Mouse (Mus musculus) limb, embryonic 13.5 days (tissue): Measurements from ENCODE around the gene Fzd2. TPM values are rescaled to one million over a fixed set of nuclear protein-coding genes. Genes with fewer than 3 reads are reported as not detected.
A peak's percentile ranks its signal among the peaks of the same experiment; 100 is the strongest.
"Not testable (repeated sequence)": the region's sequence is repeated elsewhere in the genome, so short reads cannot be mapped to it uniquely, and the experiment has no call there.

Experiments used
- ATAC-seq: fragments of 200-750 bp; cut with Nextera tagmentation; 2 replicates; pipeline ENCODE4 v1.8.0; 2017; ENCODE audit warnings: low read depth, moderate number of reproducible peaks, moderate TSS enrichment; ENCODE audit not compliant: low FRiP score
- H3K27ac ChIP-seq: fragments of 300-500 bp; sonication (generic); 2 replicates; pipeline ENCODE4 v1.5.1; 2015; ENCODE audit warnings: inconsistent platforms, mild to moderate bottlenecking, moderate library complexity
- H3K27me3 ChIP-seq: fragments of 300-500 bp; sonication (generic); 2 replicates; pipeline ENCODE4 v1.6.1; 2015; ENCODE audit warnings: mild to moderate bottlenecking, inconsistent platforms
- H3K36me3 ChIP-seq: fragments of 300-500 bp; sonication (generic); 2 replicates; pipeline ENCODE4 v1.6.1; 2015; ENCODE audit warnings: inconsistent platforms, mild to moderate bottlenecking, moderate library complexity
- H3K4me1 ChIP-seq: fragments of 300-500 bp; sonication (generic); 2 replicates; pipeline ENCODE4 v1.6.1; 2015; ENCODE audit warnings: inconsistent platforms
- H3K4me2 ChIP-seq: fragments of 300-500 bp; sonication (generic); replicated peaks from 2 replicates; pipeline ENCODE4 v1.6.1; 2015; ENCODE audit warnings: inconsistent platforms, mild to moderate bottlenecking, moderate library complexity
- H3K4me3 ChIP-seq: fragments of 300-500 bp; sonication (generic); 2 replicates; pipeline ENCODE4 v1.5.1; 2015; ENCODE audit warnings: moderate library complexity, mild to moderate bottlenecking, inconsistent platforms
- H3K9ac ChIP-seq: fragments of 300-500 bp; sonication (generic); 2 replicates; pipeline ENCODE4 v1.6.1; 2015; ENCODE audit warnings: mild to moderate bottlenecking, inconsistent platforms
- H3K9me3 ChIP-seq: fragments of 300-500 bp; sonication (generic); 2 replicates; pipeline ENCODE4 v1.6.1; 2016; ENCODE audit warnings: inconsistent platforms
- WGBS: fragments of 180-500 bp; shearing (Covaris S2); methylation state at CpG from one replicate; pipeline ENCODE4 v1.1.7; 2015; 5-methylcytosine and 5-hydroxymethylcytosine counted together
- polyA plus RNA-seq: library from polyadenylated mRNA; unstranded; fragments of >200 nt; fragmentation: Nextera tagmentation; extraction: Ambion mirVana; gene quantifications from 2 replicates; pipeline ENCODE4 v1.2.1, GENCODE M21; 2015

Fzd2 gene
- polyA plus RNA-seq: 67.7 and 71.6 TPM in 2 replicates

DNA sequence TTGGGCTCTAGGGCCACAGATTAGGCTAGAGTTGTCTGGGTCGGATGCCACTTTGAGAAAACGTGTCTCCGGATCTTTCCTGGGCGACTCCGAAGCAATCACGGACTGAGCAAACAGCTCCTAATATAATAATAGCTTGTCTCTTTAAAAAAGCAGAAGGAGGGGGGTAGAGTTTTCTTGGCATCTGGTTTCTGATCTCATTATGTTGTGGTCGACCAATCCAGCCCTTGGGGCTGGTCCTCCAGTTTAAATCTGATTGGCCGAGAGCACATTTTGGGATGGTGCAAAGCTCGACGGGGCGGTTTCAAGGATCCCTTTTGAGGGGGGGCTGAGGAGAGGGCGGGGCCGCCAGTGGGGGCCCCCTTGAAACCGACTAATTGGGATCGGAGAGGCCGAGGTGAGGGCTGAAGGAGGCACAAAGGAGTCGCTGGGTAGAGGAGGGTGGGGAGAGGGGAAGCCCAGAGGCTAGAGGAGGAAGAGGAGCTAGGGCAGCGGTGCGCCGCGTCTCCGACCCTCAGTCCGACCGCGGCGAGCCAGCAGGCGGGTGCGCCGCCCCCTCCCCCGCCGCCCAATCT is at the start of gene Fzd2:
Gene Fzd2 (plus strand): TSS at position 387 of the 575 bp plus-strand sequence.
- H3K4me2 ChIP-seq: peak within 1 kb of the TSS; percentile 83
- ATAC-seq: peak; percentile 91
- H3K27me3 ChIP-seq: no peaks in the 10 kb centered on the region
- H3K4me3 ChIP-seq: peak within 1 kb of the TSS; percentile 98
- H3K27ac ChIP-seq: peak within 1 kb of the TSS; percentile 100
- under 1% methylated on average over 30 of the region's 31 CpGs for WGBS
- H3K4me1 ChIP-seq: peaks cover 25% of the 10 kb centered on the region
- H3K36me3 ChIP-seq: peaks cover 8% of the 10 kb centered on the region
- H3K9me3 ChIP-seq: no peaks in the 10 kb centered on the region
- peak within 1 kb of the TSS; percentile 100 for H3K9ac ChIP-seq

DNA sequence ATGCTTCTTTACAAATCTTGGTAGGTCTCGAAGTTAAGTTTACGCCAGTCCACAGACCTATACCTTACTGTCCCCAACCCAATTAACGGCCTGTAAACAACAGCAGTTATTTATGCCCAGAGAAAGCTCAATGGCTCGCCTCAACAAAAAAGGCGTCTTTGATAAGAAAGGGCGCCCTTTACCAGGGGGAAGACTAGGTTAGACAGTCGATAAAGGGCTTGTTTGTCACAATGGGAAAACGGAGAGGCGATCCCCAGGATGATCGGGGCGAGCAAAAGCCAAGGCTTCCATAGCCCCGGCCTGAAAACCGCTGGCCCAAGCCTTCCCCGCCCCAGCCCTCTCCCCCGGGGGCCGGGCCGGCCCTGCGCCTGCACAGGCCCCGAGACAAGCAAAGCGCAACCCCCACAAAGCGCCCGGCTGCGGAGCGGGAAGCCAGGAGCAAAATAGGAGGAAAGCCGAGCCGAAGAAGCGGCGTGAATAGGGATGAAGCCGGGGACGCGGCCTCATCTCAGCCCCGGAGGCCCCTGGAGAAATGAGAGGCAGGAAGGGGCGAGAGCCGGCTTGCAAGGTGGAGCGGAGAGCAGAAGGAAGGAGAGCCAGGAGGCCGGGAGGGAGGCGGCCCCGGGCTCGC is 48.7 kb upstream of the Fzd2 start:
- under 1% methylated on average over 38 of the region's 39 CpGs for WGBS
- Histone ChIP-seq H3K27me3 (no peaks in the 10 kb centered on the region), H3K27ac (peak overlapping the region; percentile 92), H3K4me2 (peak overlapping the region; percentile 74), H3K9ac (peak overlapping the region; percentile 97), H3K9me3 (no peaks in the 10 kb centered on the region), H3K36me3 (no peaks in the 10 kb centered on the region), H3K4me1 (peaks cover 19% of the 10 kb centered on the region), H3K4me3 (peak overlapping the region; percentile 81)
- peak; percentile 58; the same call in 1 of the 2 replicates for ATAC-seq

DNA sequence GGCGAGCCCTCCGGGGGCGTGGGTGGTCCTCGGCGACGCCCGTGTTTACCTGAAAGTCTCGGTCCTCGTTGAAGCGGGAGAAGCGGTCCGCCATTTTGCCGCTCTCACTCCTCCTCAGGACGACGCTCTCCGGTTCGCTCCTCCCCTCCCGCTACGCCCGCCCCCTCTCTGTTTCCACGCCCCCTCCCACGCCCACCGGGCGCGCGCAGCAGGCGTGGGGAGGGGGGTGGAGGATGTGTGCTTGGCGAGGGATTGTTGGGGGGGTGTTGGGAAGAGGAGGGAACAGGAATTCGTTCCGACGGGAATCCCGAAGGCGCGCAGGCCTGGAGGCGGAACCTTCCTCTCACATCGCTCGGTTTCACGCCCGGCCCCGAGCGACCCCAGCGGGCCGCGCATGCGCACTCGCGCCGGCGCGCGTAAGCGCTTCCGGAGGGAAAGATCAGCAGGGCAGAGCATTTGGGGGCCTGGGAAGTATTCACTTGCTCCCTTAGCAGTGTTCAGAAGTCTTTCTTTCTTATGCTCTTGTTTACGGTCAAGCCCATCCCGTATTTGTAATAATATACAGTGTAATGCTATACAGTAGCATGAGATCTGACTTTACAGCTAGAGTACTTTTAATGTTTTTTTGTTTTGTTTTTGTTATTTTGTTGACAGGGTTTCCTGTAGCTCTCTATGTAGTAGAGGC is 48.0 kb upstream of the Fzd2 start, which contains the start of gene Gpatch8:
Gene Gpatch8 (minus strand): TSS at position 362 of the 685 bp plus-strand sequence.
- Histone ChIP-seq H3K4me2 (peak within 1 kb of the TSS; percentile 74), H3K27me3 (no peaks in the 10 kb centered on the region), H3K36me3 (no peaks in the 10 kb centered on the region), H3K4me3 (peak within 1 kb of the TSS; percentile 81), H3K9me3 (no peaks in the 10 kb centered on the region), H3K4me1 (peaks cover 19% of the 10 kb centered on the region), H3K9ac (peak within 1 kb of the TSS; percentile 97), H3K27ac (peak within 1 kb of the TSS; percentile 92)
- WGBS: under 1% methylated on average over 45 of the region's 55 CpGs
- peak; percentile 98 for ATAC-seq

DNA sequence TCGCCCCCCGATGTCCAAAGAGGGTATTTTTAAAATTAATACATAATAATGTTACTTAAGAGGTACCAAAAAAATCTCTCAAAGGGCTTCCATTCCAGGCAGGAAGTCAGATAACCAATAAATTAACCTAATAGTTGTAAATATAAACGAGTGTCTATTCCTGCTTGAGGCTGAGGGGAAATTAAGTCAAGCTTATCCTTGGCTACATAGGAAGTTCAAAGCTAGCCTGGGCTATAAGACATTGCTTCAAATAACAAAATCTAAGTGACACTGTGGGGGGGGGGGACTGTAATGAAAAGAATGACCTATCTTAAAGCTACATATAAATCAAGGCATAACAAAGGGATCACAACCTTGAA is 47.5 kb upstream of the Fzd2 start:
- no peak overlapping the region for H3K9ac ChIP-seq
- H3K9me3 ChIP-seq: no peaks in the 10 kb centered on the region
- no peak for ATAC-seq
- peak overlapping the region; percentile 74 for H3K4me2 ChIP-seq
- H3K4me3 ChIP-seq: peak overlapping the region; percentile 81
- H3K4me1 ChIP-seq: peaks cover 19% of the 10 kb centered on the region
- no peaks in the 10 kb centered on the region for H3K27me3 ChIP-seq
- WGBS: 11% methylated on average over 3 of the region's 3 CpGs
- no peak overlapping the region for H3K27ac ChIP-seq
- no peaks in the 10 kb centered on the region for H3K36me3 ChIP-seq

DNA sequence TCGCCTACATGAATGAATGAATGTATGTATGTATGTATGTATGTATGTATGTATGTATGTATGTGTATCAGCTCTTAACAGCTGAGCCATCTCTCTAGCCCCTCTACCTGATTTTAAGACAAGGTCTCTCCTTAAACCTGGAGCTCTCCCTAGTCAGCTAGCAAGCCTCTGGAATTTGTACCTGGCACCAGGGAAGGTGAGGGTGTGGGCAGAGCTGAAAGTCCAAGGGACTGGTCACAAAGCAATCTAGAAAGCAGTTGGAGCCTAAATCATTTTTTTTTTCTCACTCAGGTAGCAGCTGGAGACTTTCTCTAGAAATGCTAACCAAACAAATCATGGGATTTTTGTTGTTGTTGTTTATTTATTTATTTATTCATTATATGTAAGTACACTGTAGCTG is 46.8 kb upstream of the Fzd2 start:
- no peak overlapping the region for H3K27ac ChIP-seq
- WGBS: 89% methylated on average over 1 of the region's 1 CpGs

DNA sequence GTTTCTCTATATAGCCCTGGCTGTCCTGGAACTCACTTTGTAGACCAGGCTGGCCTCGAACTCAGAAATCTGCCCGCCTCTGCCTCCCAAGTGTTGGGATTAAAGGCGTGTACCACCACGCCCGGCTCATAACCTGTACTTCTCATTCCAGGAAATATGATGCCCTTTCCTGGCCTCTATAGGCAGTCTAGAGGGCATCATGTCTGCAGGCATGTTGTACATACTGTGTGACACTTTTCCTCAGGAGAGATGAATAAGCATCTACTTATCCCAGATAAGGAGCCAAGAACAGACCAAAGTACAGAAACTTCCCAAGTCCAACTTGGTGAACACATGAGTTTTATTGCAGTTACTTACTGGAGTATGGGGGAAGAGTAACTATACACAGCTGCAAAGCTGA is 45.5 kb upstream of the Fzd2 start:
- Histone ChIP-seq H3K4me3 (no peak overlapping the region), H3K36me3 (no peaks in the 10 kb centered on the region), H3K4me1 (peaks cover 17% of the 10 kb centered on the region), H3K27me3 (no peaks in the 10 kb centered on the region), H3K9me3 (no peaks in the 10 kb centered on the region), H3K4me2 (no peak overlapping the region), H3K9ac (no peak overlapping the region), H3K27ac (no peak overlapping the region)
- ATAC-seq: no peak
- WGBS: 89% methylated on average over 5 of the region's 5 CpGs

More for the DNA sequence above, 46.8 kb upstream of the Fzd2 start:
- Histone ChIP-seq H3K36me3 (no peaks in the 10 kb centered on the region), H3K9ac (no peak overlapping the region), H3K4me2 (no peak overlapping the region), H3K4me3 (no peak overlapping the region), H3K27me3 (no peaks in the 10 kb centered on the region), H3K4me1 (peaks cover 19% of the 10 kb centered on the region), H3K9me3 (no peaks in the 10 kb centered on the region)
- no peak for ATAC-seq

DNA sequence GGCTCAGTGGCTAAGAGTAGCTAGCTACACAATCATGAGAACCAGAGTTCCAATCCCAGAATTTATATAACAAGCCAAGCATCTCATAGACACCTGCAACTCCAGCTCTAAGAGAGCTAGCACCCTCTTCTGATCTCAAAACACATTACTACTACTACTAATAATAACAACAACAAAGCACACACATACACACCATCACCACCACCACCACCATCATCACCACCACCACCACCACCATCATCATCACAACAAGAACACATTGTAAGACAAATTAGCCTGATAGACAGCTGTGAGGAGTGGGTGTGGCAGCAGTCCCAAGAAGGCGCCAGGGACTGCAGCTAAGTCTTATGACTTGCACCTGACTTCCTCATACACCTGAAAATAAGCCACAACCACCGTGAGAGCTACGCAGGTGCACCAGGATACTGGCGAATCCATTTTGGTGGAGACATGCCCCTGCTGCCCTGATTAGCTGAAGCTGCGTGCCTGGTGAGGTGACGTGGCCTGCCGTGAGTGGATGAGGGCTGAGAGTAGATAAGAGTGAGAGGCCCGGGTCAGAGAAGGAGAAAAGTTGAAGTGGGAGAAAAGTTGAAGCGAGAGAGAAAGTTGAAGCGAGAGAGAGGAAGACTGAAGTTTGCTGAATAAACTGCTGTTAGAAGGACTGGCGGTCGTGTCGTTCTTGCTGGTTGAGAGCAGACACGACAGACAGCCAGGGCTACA is 39.1 kb upstream of the Fzd2 start:
- H3K9me3 ChIP-seq, H3K4me1 ChIP-seq, H3K36me3 ChIP-seq, H3K27ac ChIP-seq, H3K27me3 ChIP-seq, H3K9ac ChIP-seq, H3K4me3 ChIP-seq, ATAC-seq, H3K4me2 ChIP-seq: not testable (repeated sequence)
- 82% methylated on average over 14 of the region's 14 CpGs for WGBS

DNA sequence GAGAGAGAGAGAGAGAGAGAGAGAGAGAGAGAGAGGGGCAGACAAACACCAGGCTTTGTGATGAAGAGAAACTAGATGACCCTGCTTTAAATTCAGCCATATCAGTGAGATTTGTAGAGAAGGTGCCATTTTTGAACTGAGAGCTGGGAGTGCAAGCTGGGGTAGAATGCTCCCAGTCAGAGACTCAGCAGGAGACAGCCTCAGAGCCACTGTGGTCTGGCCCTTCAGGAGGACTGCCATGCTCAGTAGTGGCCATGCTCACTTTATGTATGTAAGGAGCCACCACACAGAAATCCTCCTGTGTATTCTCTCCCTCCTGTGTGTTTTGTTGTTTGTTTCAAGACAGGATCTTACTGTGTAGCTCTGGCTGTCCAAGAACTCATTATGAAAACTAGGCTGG is 38.5 kb upstream of the Fzd2 start:
- Histone ChIP-seq H3K9ac (no peak overlapping the region), H3K27me3 (no peaks in the 10 kb centered on the region), H3K4me2 (no peak overlapping the region), H3K4me1 (no peaks in the 10 kb centered on the region), H3K9me3 (no peaks in the 10 kb centered on the region), H3K36me3 (no peaks in the 10 kb centered on the region), H3K27ac (no peak overlapping the region), H3K4me3 (no peak overlapping the region)
- ATAC-seq: no peak

DNA sequence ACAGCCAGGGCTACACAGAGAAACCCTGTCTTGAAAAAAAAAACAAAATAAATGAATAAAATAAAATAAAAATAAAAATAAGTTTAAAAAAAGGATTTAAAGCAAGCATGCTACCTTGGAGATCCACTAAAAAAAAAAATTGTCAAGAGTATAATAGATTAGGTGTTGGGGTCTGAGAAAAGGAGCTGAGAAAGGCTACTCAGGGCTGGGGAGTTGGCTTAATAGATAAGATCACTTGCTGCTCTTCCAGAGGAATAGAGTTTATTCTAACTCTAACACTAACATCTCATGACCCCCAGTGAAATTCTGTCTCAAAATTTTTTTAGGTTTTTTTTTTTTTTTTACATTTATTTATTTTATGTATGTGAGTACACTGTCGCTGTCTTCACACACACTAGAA is 37.9 kb upstream of the Fzd2 start:
- no peak overlapping the region for H3K9ac ChIP-seq
- no peaks in the 10 kb centered on the region for H3K9me3 ChIP-seq
- no peaks in the 10 kb centered on the region for H3K4me1 ChIP-seq
- 97% methylated on average over 1 of the region's 1 CpGs for WGBS
- H3K4me3 ChIP-seq: no peak overlapping the region
- no peaks in the 10 kb centered on the region for H3K27me3 ChIP-seq
- H3K4me2 ChIP-seq: no peak overlapping the region
- H3K36me3 ChIP-seq: no peaks in the 10 kb centered on the region
- no peak for ATAC-seq
- H3K27ac ChIP-seq: no peak overlapping the region

DNA sequence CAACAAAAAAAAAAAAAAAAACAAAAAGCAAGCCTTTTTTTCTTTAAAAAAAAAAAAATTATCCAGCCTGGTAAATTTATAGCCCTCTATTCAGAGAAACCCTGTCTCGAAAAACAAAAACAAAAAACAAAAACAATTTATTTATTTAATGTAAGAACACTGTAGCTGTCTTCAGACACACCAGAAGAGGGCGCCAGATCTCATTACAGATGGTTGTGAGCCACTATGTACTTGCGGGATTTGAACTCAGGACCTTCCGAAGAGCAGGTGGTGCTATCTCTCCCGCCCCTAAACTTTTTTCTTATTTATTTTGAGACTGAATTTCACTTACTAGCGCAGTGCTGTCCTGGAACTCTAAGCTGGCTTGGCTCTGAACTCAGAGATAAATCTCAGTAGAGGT is 37.0 kb upstream of the Fzd2 start:
- Histone ChIP-seq H3K9ac (no peak overlapping the region), H3K9me3 (no peaks in the 10 kb centered on the region), H3K27ac (no peak overlapping the region), H3K36me3 (no peaks in the 10 kb centered on the region), H3K4me1 (no peaks in the 10 kb centered on the region), H3K4me2 (no peak overlapping the region), H3K27me3 (no peaks in the 10 kb centered on the region), H3K4me3 (no peak overlapping the region)
- no peak for ATAC-seq
- 82% methylated on average over 6 of the region's 6 CpGs for WGBS

DNA sequence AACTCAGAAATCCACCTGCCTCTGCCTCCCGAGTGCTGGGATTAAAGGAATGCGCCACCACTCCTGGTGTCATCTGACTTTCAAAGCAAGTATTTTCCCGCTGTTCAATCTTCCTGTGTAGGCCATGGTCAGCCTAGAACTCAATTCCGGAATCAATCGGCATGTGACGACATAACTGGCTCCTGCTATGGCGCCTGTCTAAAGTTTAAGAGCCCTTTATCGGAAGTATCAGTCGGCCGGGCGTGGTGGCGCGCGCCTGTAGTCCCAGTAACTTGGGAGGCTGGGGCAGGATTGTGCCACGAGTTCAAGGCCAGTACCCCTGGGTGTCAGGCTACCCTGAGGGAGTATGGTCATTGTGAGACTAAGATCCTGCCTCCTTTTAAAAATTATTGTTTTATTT is 36.5 kb upstream of the Fzd2 start:
- 96% methylated on average over 15 of the region's 15 CpGs for WGBS
- Histone ChIP-seq H3K27me3 (no peaks in the 10 kb centered on the region), H3K36me3 (no peaks in the 10 kb centered on the region), H3K4me1 (no peaks in the 10 kb centered on the region), H3K9me3 (no peaks in the 10 kb centered on the region), H3K27ac (no peak overlapping the region), H3K4me2 (no peak overlapping the region), H3K9ac (no peak overlapping the region), H3K4me3 (no peak overlapping the region)
- ATAC-seq: no peak

DNA sequence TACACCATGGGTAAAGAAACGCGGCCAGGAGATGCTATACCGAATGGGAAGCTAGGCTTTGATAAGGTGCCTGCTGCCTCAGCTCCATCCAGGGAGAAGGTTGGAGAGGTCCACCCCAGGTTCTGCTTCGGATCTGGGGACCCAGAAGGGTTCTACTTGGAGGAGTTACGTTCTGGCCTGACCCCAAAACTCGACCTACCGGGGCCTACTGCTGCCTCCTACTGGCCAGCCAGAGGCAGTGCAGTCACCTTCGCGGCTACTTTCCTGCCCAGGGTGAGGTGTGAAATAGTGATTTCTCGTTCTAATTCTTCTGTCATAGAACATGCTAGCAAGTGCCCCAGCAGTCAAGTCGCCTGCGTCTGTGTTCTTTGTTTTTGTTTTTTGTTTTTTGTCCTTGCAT is 36.0 kb upstream of the Fzd2 start:
- Histone ChIP-seq H3K4me1 (peaks cover under 1% of the 10 kb centered on the region; the same call in 1 of the 2 replicates), H3K9ac (no peak overlapping the region), H3K27me3 (no peaks in the 10 kb centered on the region), H3K27ac (no peak overlapping the region), H3K4me3 (no peak overlapping the region), H3K9me3 (no peaks in the 10 kb centered on the region), H3K36me3 (no peaks in the 10 kb centered on the region), H3K4me2 (no peak overlapping the region)
- no peak for ATAC-seq
- 78% methylated on average over 12 of the region's 12 CpGs for WGBS
